Mouse (Mus musculus): Measurements from ENCODE around the gene Rcbtb2.
A peak's percentile ranks its signal among the peaks of the same experiment; 100 is the strongest.
"Not testable (repeated sequence)": the region's sequence is repeated elsewhere in the genome, so short reads cannot be mapped to it uniquely, and the experiment has no call there.

Gene Rcbtb2

DNA sequence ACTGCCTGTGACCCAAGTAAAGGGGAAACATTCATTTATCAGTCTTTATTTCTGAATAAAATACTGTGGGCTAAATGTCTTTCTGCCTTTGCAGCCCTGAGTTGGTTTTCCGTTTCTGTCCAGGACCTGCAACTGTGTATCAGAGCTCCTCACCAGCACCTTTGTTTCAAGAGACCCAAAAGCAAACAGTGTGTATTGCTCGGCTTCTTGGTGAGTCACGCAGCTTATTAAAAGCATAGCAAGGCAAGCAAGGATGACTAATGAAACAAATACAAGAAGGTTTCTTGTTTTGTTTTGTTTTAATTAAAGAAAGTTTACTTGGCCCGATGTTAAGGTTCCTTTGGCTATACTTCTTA is at the start of gene Rcbtb2:
TSS of gene Rcbtb2 (plus strand) at position 115 of the 356 bp plus-strand sequence.
- no peak for DNase-seq (ENCODE audit: extremely low read depth, low read depth, low spot score)

DNA sequence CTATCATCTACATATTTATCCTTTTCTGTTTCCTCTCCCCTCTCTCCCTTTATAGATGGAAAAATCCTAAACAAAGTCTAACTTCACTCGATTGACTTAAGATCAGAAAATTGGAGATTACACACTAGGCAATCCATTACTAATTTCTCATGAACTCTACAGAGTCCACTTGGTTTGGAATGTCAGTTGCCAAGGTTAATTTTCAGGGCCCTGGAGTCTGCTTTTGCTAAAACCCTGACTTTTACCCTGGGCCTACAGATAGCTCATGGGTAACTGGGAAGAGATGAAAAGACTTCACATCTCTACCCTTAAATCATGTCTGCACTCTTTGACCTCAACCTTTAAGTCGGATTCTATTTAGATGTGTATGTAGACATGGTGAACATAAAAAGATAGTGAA is 39.3 kb upstream of the Rcbtb2 start:
- no peak for DNase-seq (ENCODE audit: extremely low read depth, low read depth, low spot score)

DNA sequence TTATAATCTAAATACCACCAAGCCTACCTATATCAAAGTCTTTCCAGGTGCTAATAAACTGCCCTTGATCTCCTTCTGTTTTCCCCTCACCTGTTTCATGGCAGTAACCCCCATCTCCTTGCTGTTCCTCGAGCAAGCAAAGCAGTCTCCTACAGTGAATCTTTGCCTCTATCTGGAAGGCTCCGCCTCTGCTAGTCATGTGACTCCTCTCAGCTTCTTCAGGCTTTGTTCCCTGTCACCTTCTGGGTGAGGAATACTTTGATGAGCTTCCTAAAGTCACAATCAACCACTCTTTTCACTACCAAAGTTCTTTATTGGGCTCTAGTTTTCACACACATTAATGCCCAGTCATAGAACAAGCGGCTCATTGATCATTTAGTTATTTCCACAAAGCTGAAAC is 36.4 kb upstream of the Rcbtb2 start:
- DNase-seq (ENCODE audit: extremely low read depth, low read depth, low spot score): no peak

DNA sequence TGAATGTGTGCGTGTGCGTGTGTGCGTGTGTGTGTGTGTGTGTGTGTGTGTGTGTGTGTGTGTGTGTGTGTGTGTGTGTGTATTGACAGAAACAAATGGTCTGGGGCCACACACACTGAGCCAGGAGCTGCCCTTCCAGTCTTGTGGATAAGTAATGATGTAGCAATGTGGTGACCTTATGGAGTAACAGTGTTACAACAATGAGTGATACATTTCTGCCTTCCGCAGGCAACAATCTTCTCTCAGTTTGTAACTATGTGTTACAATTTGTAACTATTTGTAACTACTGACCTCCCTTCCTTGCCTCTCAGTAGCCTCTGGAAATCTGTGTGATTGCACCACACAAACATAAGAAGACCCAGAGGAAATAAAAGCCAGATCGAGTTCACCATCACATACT is 35.6 kb upstream of the Rcbtb2 start:
- DNase-seq (ENCODE audit: extremely low read depth, low read depth, low spot score): no peak

DNA sequence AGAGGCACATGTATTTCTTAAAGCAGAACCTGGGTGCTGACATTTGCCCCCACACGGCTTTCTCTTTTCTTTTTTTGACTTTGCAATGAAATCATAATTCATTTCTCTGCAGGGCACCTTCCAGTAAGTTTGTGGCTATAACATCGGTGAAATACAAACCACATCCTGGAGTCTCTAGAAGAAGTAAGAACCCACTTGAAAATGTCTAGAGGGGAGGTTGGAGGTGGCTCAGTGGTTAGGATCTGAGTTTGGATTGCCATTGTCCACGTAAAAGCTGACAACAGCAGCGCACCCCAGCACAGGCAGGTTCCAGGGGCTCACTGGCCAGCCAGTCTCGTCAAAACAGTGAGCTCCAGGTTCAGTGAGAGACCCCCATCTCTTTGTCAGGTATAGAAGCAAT is 35.1 kb upstream of the Rcbtb2 start:
- DNase-seq (ENCODE audit: extremely low read depth, low read depth, low spot score): no peak

DNA sequence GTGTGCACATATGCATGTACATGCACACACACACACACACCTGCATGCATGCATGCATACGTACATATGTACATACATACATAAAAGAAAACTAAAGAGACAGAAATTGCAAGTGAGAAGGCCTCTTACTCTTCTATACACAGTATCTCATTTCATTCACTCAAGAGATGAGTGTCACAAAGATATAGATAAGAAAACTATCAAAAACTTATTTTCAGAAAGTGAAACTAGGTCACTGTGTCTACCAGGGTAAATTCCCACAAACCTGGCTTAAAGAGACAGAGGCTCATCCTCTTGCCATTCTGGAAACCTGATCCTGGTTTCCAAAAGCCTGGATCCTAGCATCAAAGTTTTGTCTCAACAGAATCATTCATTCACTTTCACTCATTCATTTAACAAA is 34.6 kb upstream of the Rcbtb2 start:
- no peak for DNase-seq (ENCODE audit: extremely low read depth, low read depth, low spot score)

DNA sequence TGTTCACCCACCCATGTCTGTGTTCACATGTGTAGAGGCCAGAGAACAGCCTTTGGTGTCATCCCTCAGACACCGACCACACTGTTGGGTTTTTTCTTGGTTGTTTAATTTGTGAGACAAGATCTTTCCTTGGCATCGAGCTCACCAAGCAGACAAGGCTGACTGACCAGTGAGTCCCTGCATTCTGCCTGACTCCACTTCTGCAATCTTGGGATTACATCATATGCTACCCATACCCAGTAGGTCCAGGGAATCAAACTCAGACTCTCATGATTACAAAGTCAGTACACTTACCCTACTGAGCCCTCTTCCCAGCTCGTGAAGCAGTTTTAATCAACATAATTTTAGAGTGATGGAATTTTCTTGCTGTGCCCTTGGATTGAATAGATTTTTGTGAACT is 30.0 kb upstream of the Rcbtb2 start:
- DNase-seq (ENCODE audit: extremely low read depth, low read depth, low spot score): no peak

DNA sequence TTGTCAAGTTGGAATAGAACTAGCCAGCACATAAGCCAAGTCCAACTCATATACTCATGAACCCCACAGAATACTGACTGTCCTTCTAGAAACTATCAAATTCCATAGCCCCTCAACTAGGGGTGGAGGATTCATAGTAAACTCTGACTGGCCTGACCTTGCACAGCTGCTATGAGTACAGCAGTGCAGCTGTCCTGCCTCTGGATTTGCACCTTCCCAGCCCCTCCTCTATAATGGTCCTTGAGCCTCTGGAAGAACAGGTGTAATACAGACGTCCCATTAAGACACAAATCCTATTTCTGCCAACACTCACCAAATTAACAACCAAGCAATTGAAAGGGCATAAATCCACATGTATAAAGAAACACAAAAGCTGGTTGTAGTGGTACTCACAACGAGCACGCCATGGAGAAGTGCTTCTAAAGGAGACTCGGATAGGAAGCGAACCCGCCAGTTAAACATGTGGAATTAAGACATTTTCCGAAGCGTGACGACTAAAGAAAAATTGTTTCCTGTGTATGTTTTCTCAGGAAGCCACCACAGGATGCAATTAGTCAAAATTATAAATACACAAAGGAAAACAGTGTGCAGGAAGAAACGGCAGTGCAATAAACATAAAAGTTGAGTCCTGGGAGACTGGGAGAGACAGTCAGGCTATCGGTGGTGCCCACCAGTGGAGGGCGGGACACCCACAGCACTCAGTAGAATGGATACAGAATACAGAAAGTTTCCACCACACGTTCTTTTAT is 27.9 kb upstream of the Rcbtb2 start:
- no peak for DNase-seq (ENCODE audit: extremely low read depth, low read depth, low spot score)

DNA sequence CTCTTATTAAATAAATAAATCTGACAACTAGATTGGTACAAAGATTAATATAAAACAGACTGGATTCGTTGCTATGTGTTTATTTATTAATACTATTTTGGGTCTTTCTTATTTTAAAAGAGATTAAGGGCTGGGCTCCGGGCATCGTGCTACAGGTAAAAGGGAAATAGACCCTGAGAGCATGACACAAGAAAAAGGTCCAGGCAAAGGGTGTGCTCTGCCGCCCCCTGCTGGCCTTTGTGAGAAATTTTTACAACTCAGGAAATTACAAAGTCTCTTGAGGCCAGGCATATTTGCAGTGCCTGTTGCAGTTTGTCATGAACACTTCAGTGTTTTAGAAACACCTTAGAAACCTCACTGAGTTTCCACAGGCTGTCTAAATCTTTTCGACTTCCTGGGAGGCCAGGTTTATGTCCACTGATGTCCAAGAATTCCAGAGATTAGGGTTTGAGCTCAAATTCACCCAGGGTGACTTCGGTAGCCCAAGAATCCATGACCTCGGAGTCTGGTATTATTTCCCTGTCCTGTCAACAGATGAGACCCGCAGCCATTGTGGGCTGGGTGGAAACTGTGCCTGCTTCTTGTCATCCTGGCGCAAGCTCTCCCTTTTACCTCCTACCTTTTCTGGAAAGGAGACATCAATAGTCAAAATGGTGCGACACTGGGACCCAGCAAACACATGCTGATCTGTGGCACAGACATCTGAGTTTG is 24.0 kb upstream of the Rcbtb2 start:
- no peak for DNase-seq (ENCODE audit: extremely low read depth, low read depth, low spot score)

DNA sequence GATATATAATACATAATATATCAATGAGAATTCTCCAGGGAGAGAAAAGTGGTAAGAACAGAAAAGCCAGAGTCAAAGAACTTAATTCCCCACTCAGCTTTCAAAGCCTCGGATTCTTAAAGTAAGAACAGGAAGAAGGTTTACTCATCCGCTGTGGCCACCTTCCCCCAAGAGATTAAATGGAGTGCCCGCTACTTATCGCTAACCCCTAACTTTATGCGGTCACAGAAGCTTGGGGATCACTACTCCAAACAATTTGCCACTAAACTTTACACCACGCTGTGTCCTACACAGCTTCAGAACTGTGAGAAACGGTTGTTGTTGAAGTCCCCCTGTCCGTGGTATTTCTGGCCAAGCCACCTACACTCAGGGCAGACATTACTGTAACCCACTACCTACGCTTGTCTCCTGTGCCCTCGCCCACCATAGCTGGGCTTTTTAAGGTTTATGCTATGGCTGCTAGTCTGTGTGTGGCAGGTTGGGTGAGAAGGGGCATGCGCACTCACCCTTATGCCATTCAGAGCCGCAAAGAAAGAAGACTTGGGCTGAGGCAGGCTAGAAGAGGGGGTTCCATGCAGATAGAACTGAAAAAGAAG is 20.5 kb upstream of the Rcbtb2 start:
- no peak for DNase-seq (ENCODE audit: extremely low read depth, low read depth, low spot score)

DNA sequence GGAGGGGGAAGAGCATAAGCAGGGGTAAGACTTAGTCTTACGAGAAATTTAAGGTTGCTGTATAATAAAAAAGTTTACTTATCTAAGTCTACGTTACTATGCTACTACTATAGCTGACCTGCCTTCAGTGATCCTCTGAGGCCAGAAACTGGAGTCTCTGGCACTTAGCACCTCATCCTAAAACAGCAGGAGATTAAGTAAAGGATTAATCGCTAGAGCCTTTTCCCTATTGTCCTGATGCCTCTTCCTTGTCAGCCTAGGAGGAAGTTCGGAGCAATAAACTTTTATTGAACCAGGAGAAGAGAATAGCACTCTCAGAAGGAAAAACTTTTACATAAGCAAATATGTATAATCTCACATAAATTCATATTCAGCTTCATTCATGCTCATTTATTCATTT is 19.9 kb upstream of the Rcbtb2 start:
- DNase-seq (ENCODE audit: extremely low read depth, low read depth, low spot score): not testable (repeated sequence)

DNA sequence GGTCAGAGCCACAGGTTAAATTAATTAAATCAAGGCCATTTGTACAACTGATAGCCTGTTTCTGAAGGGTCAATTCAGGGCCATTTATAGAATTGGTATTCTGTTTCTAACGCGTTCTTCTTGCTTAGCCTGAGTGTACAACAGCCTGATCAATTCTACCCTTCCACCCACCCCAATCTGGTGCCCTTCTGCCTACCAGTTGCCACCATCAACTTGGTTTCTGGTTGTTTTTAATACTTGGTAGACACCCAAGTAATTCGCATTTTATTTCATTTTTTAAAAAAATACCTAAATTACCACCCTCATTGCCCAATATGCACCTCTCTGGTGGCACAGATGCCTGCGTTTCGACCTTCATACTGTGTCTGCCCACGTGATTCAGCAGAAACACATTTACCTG is 17.9 kb upstream of the Rcbtb2 start:
- DNase-seq (ENCODE audit: extremely low read depth, low read depth, low spot score): no peak

DNA sequence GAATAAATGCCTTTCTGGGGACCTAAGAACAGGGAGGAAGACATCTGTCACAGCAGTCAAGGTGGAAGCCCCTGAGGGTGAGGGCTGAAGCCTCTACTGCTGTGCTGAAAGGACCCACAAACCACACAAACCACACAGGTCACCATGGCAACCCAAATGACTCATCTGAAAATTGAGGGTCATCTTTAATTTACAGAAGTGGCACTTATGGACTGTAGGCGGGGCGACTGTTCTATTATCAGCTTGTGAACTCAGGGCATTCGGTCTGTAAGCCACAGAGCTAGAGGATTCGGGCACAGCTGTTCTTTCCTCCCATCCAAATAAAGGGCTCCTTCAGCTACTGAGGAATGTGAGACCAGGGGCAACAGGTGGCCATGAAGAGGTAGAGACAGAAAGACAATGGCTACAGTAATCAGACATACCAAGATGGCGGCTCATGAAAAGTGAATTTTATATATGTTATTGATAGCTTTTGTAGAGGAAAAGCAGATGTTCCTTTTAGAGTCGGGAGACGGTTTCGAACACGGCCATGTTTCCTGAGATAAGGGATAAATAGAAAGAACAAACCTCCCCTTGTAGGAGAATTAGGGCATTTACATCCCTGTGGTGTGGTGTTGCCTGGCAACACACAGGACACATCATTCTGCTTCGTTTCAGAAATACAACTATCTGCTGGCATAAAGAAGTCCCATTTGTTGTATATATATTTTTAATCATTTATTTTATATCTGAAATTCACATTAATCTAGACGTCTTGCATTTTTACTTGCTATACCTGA is 17.2 kb upstream of the Rcbtb2 start:
- no peak for DNase-seq (ENCODE audit: extremely low read depth, low read depth, low spot score)

DNA sequence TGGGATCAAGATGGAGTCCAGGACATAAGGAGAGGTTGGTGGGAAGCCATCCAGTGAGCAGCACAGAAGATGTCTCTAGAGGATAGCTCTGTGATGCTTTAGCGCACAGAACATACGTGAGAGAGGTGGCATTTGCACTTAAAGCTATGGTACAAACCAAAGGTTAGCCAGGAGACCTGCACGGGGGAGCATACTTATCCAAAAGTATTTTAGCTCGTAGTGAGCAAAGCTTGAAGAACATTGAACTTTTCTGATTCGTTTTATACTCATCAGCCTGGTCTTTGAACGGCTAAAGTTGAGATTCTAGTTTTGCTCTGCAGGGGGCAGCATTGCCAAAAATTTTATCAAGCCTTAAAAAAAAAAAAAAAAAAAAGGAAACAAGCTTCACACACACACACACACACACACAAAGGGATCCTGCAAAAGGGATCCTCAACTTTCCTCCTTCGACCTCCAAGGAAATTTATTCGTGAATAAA is 16.6 kb upstream of the Rcbtb2 start:
- DNase-seq (ENCODE audit: extremely low read depth, low read depth, low spot score): no peak

DNA sequence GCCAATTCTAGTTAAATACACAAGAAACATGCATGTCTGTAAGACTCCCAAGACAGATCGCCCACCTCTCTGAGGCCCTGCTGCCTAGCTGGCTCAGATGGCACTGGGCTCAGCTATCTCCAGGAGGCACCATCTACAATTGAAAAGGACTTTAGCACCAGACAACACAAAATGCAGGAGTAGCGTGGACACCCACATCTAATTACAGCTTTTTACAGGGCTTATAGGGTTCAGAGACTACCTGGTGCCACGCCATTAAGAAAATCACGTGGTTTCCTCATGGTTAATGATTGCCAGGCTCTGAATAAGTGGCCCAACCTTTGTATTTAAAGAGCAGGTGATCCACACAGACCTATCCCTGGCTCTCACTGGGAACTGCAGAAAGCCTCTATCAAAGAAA is 15.9 kb upstream of the Rcbtb2 start:
- no peak for DNase-seq (ENCODE audit: extremely low read depth, low read depth, low spot score)

DNA sequence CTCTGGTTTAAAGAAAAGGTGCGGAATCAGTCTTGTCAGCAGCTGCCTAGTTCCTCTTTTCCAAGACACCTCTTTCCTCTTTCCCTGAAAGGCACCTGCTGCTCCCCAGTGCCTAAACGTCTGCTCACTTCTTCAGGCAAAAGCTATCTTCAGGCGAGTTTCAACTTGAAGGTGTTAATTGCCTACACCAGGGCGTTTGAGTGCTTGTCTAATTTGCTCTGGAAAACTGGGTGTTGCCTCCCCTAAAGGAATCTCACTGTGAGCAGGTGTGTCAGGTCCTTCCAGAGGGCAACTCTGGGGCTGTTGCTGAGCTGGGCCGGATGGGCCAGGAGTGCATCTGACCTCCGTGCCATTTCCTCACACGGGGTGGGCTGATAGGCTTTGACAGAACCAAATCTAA is 15.5 kb upstream of the Rcbtb2 start:
- no peak for DNase-seq (ENCODE audit: extremely low read depth, low read depth, low spot score)

DNA sequence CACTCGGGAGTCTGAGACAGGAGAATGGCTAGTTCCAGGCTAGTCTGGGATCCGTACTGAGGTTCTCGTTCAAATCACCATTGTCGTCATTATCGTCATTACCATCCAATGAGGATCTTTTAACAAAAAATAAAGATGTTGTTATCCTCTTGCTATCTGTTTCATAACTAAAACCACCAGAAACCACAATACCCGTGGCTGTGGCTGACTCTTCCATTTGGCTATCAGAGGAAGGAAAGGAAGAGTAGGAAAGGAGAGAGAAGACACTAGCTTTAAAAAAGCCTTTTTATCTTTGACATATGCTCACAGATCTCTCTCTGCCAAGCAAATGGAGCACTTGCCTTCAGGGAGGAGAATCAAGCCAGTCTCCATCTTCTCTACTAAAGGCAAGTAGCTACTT is 14.9 kb upstream of the Rcbtb2 start:
- DNase-seq (ENCODE audit: extremely low read depth, low read depth, low spot score): no peak

DNA sequence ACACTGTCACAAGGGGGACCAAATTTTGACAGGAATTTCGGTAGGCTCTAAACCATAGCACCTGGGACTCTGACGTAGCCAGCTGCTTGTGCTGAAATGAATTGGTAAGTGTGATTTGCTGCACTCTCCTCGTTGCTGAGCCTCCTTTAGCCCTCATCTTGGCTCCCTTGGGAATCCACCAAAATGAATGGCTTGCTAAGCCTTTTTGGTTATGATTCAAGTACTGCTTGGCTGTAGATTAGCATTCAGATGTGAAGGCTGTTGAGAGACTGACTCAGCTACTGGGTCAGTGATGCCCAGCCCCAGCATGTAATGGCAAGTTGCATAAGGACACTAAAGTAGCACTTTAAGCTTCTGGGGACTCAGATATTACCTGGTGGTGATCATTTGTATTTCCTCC is 12.2 kb upstream of the Rcbtb2 start:
- peak; percentile 39 for DNase-seq (ENCODE audit: extremely low read depth, low read depth, low spot score)

DNA sequence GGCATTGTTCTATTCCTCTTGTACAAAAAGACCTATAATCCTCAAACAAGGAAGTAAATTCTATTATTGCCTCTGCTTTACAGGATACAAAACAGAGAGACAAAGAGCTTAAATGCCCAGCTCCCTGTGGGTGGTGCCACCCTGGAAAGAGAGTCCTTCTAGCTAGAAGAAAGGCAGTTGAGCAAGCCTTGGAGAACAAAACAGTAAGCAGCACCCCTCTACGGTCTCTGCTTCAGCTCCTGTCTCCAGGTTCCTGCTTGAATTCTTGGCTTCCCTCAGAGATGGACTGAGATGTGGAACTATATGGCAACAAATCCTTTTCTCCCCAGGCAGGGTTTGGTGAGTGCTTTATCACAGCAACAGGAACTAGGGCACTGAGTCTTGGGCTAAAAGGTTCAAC is 11.7 kb upstream of the Rcbtb2 start:
- no peak for DNase-seq (ENCODE audit: extremely low read depth, low read depth, low spot score)

DNA sequence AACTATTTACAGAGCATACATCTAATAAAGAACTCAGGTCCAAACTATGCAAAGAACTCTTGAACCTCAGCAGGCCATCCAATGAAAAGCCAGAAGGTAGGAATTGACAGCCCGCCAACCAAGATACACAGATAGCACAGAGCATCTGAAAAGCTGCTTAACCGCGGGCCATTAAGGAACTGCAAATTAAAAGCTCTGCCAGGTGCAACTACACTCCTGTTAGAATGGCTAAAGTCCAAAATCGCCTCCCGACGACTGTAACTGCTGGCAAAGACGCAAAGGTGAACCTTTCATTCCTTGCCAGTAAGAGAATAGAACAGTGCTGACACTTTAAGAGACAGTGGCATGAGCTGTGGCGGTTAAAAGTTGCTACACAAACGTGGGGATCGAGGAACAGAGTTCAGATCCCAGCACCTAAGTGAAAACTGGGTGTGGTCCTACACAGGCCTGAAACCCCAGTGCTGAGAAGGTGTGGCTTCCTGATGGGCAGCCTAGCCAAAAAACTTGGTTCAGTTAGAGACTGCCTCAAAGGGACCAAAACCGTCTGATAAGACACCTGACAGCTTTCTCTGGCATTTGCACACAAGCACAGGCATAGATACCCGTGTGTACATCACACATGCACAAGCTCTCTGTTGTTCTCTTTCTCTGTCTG is 10.5 kb upstream of the Rcbtb2 start:
- DNase-seq (ENCODE audit: extremely low read depth, low read depth, low spot score): peak; percentile 49

DNA sequence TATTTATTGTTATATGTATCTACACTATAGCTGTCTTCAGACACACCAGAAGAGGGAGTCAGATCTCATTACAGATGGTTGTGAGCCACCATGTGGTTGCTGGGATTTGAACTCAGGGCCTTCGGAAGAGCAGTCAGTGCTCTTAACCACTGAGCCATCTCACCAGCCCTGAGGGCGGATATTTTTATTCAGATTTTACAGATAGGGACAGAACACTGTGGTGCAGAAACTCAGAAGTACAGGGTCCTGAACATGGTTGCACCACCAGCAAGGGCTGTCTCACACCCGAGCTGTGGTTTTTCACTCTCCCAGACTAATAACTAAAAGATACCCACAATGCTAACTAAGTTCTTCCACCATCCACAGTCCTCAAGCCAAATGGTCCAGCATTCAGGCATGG is 7.9 kb upstream of the Rcbtb2 start:
- DNase-seq (ENCODE audit: extremely low read depth, low read depth, low spot score): not testable (repeated sequence)

Data from fat pad, adult 2 months (tissue).